Mouse (Mus musculus) R1 (cell line): ENCODE measurements around the gene Reln.
A peak's percentile ranks its signal among the peaks of the same experiment; 100 is the strongest.

Experiments used
- DNase-seq: peaks from one replicate; pipeline ENCODE4 v3.0.0-alpha.2; 2018; ENCODE audit warnings: low read depth, low spot score

Reln gene

DNA sequence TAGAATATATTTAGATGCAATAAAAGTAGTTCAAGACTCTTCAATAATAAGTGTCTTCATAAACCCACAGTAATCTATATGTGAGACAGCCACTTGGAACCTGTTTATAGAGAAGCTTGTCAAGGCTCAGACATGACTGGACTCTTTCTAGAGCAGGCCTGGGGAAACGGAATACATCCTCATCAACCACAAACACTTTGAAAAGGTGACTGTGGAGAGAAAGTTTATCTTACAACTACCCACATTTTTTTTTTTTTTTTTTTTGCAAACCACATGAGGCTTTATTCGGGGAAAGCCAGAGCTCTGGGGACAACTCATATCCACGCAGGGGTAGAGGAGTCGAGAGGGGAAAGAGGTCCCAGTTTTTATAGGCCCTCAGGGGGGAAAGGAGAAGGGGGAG is 36.6 kb downstream of the Reln start:
- no peak for DNase-seq

- no peak for DNase-seq
Observed at GRCm38 (mm10) chr5:22307072-22307471, 37.4 kb downstream of the Reln start.

DNA sequence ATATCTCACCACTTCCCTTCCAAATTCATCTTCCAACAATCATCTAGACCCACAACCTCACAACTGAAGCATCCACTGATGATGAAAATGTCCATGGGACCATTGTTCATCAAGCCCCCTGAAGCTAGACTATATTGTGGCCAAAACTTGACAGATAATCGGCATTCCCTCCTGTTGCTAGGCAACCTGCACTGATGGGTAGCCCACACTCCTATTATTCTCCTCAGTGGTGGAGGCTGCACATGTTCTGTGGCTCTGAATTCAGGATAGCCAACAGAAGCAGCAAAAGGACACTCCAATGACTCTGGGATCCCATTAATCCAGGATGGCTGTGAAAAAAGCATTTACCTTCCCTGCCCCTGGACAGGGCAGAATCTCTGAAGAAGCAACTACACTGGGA is 40.8 kb downstream of the Reln start:
- DNase-seq = no peak

DNA sequence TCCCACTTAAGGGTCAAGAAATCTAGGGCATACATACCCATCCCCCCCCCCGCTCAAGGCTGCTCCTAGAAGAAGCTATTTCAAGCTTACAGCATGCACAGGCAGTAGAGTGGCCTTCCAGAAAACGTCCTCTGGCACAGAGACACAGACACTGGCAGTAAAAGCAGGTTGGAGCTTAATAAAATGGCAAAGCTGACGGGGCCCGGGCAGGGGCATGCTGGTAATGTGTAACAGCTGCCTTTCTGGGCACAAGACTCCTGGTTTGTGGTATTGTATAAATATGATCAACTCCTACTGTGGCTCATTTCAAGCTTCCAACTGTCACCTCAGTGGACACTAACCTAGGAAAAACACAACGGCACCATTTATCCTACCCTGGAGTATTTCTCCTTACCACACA is 42.2 kb downstream of the Reln start:
- DNase-seq = no peak

DNA sequence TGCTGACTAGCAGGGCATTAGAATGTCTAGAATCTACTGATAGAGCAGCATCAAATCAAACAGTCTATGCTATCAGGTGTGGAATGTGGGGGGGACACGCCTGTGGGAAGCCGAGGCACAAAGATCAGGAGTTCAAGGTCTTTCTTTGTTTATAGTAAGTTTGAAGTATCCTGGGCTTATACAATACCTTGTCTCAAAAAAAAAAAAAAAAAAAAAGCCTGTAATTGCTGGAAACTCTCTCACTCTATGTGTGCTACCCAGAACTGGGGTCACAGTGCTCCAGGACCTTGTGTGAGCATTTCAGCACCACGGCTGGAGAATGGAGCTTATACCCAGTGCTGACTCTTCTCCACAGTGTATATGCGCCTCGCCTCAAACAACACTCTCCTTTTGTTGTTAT is 43.7 kb downstream of the Reln start:
- peak; percentile 52 for DNase-seq

GRCm38 (mm10) chr5:22300046-22300445 is 44.5 kb downstream of the Reln start:
- DNase-seq = no peak

GRCm38 (mm10) chr5:22295161-22295560 is 49.3 kb downstream of the Reln start:
- DNase-seq = no peak

- no peak for DNase-seq
Observed at GRCm38 (mm10) chr5:22291409-22291808, 53.1 kb downstream of the Reln start.

DNA sequence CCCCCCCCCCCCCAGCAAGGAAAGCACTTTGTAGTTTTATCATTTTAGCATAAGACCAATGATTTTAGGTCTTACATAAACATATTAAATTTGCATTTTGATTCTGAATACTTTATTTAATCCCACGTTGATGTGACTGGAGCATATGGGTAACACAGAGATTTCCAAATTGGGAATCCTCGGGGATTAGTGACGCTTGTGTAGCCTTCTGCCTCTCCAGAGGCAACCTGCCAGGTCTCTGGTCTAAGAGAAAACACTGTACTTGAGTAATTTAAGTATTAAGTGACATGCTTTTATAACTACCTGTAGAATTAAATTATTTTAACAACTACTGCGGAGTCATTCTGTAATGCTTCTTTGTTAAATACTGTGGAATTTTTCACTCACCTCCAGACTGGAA is 59.1 kb downstream of the Reln start:
- DNase-seq = no peak

DNA sequence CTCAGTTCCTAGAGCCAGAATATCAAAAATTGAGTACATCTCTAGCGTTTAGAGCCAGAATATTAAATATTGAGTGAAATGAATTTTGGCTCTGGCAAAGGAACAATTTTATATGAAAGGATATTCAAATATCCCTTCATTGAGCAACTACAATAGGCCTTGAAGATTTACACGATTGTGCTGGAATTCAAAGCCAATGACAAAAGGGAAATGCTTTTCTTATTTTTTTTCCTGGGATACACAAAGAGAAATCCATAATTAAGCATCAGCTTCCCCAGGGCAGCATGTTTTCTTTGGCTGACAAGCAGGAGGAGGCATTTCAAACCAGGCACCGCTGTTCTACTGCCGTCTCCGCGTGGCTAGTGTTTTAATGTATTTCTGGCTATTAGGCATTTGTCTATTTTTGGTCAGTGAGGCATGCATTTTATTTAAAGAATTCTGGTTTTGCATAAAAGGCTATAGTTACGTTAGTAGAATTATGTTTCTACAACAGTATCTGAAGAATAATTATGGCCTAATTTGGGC is 62.3 kb downstream of the Reln start:
- no peak for DNase-seq

- no peak for DNase-seq
Observed at GRCm38 (mm10) chr5:22280534-22281164, 63.9 kb downstream of the Reln start.

GRCm38 (mm10) chr5:22279201-22279600 is 65.3 kb downstream of the Reln start:
- no peak for DNase-seq

GRCm38 (mm10) chr5:22274134-22274533 is 70.4 kb downstream of the Reln start:
- no peak for DNase-seq

- no peak for DNase-seq
Observed at GRCm38 (mm10) chr5:22266489-22267301, 77.8 kb downstream of the Reln start.

DNA sequence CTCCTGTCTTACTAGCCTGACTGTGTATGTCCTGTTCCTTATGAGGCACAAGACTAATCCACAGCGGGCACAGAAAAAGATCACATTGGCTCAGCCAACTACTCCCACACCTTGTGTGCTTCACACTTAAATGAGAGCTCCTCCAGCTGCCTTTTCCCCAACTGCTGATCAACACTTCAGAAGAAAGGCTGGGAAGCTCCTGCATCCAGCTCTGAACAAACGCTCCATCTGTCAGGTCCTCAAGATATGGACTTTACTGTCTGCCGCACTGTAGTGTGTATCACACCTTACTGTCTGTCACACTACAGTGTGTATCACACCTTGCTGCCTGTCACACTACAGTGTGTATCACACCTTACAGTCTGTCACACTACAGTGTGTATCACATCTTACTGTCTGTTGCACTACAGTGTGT is 82.1 kb downstream of the Reln start:
- no peak for DNase-seq

DNA sequence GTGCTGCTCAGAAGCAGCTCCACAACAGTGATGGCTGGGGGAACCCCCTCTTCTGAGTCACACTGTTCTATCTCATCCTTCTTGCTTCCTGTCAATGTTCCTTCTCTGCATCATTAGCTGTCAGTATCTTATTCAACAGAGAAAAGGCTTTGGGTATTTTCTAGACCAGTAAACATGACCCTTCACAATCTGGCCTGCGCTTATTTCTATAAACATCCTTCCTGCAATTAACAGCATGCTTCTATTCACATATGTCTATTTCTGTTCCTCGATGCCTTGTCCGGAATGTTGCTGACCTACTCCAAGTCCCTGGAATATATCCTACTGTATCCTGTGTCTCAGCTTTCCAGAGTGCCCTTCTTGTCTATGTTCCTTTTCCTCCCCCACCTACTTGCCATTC is 89.2 kb downstream of the Reln start:
- no peak for DNase-seq

DNA sequence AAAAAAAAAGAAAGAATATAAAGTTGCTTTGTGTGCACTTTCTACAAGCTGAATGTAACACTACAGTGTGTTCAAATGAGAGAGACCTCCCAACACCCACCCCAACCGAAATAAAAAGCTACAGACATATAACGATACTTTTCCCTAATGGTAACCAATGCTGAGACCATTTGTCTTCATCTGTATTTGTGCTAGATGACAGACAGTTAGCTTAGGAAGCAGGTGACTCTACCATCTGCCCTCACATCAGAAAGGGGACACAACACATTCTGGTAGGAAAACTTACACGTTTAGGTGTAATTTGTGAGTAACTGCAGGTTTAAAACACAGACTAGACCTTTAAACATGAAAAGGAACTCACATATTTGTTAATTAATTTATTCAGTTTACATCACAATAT is 90.6 kb downstream of the Reln start:
- DNase-seq = no peak

- no peak for DNase-seq
Observed at GRCm38 (mm10) chr5:22253318-22253717, 91.2 kb downstream of the Reln start.

DNA sequence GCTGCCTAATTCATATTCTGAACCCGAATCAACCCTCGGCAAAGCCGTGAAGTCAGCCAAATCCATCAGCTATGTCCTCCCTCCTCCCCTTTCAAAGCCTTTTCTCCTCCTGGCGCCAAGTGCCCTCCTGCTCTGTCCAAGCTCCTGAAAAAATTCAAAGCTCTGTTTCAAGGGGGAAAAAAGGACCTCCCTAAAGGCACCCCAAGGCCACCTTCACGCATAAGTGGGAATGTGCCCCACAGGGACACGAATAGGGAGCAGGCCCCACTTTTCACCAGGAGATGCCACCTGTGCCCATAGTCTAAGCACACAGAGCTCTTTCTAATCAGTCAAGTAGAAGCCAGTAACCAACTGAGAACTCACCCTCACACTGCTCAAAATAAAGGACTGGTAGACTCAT is 96.7 kb downstream of the Reln start:
- DNase-seq = no peak

GRCm38 (mm10) chr5:22245056-22245455 is 99.4 kb downstream of the Reln start:
- DNase-seq = no peak

GRCm38 (mm10) chr5:22243538-22243937 is 101.0 kb downstream of the Reln start:
- no peak for DNase-seq

GRCm38 (mm10) chr5:22241560-22241959 is 102.9 kb downstream of the Reln start:
- DNase-seq = no peak

- peak; percentile 46 for DNase-seq
Observed at GRCm38 (mm10) chr5:22236801-22237200, 107.7 kb downstream of the Reln start.
